Mouse (Mus musculus) bone marrow macrophage, adult 2 months (primary cell): ENCODE results near the gene Galt. TPM values are rescaled to one million over a fixed set of nuclear protein-coding genes. Genes with fewer than 3 reads are reported as not detected.
"Not testable (repeated sequence)": the region's sequence is repeated elsewhere in the genome, so short reads cannot be mapped to it uniquely, and the experiment has no call there.

Experiments used
- H3K27ac ChIP-seq: 2 replicates; pipeline ENCODE4 v1.5.1; 2012; ENCODE audit warnings: low read depth, low read length; ENCODE audit not compliant: insufficient read depth
- H3K4me1 ChIP-seq: 2 replicates; pipeline ENCODE4 v1.6.1; 2012; ENCODE audit warnings: low read length; ENCODE audit not compliant: control insufficient read depth, insufficient read depth
- H3K4me3 ChIP-seq: 2 replicates; pipeline ENCODE4 v1.5.1; 2012; ENCODE audit warnings: mild to moderate bottlenecking, low read length, moderate library complexity; ENCODE audit not compliant: insufficient read depth
- polyA plus RNA-seq: library from polyadenylated mRNA; stranded (reverse); fragments of >200 nt; gene quantifications from 2 replicates; pipeline ENCODE4 v1.2.4, GENCODE M21; 2012; ENCODE audit not compliant: missing spikeins, insufficient read depth, insufficient read length

Gene Galt
- polyA plus RNA-seq, 1 experiment: 30.4 TPM

GRCm38 (mm10) chr4:41781271-41781670 is 26.2 kb downstream of the Galt start:
- H3K4me3 ChIP-seq, H3K4me1 ChIP-seq, H3K27ac ChIP-seq: not testable (repeated sequence)

GRCm38 (mm10) chr4:41781748-41782485 is 26.9 kb downstream of the Galt start:
- H3K27ac ChIP-seq, H3K4me1 ChIP-seq, H3K4me3 ChIP-seq: not testable (repeated sequence)

GRCm38 (mm10) chr4:41782711-41783110 is 27.7 kb downstream of the Galt start:
- H3K4me3 ChIP-seq, H3K4me1 ChIP-seq, H3K27ac ChIP-seq: not testable (repeated sequence)

- H3K27ac ChIP-seq, H3K4me3 ChIP-seq, H3K4me1 ChIP-seq: not testable (repeated sequence)
Measured at GRCm38 (mm10) chr4:41783197-41783596, 28.2 kb downstream of the Galt start.

Other genes with a start within 250 kb of the Galt start
- gene 1110017D15Rik, start 237.9 kb upstream of the Galt start, polyA plus RNA-seq: 4.6 TPM in 1 of 2 replicates, not detected in the other
- gene Fam219a, start 185.7 kb upstream of the Galt start, polyA plus RNA-seq: 35.2 and 35.6 TPM in 2 replicates
- not detected in 2 replicates for gene Dnaic1, start 185.5 kb upstream of the Galt start, polyA plus RNA-seq
- gene Enho, start 114.9 kb upstream of the Galt start, polyA plus RNA-seq: 1.0 and 1.5 TPM in 2 replicates
- not detected in 2 replicates for gene Cntfr, start 58.1 kb upstream of the Galt start, polyA plus RNA-seq
- gene Il11ra1, start 55.2 kb upstream of the Galt start, polyA plus RNA-seq: 36.8 and 43.2 TPM in 2 replicates
- gene Rpp25l, start 41.7 kb upstream of the Galt start, polyA plus RNA-seq: 19.1 and 20.0 TPM in 2 replicates
- 75.2 and 75.7 TPM in 2 replicates for gene Dctn3, start 32.1 kb upstream of the Galt start, polyA plus RNA-seq
- gene Arid3c, start 24.1 kb upstream of the Galt start, polyA plus RNA-seq: not detected in 2 replicates
- gene Sigmar1, start 929 bp downstream of the Galt start, polyA plus RNA-seq: 52.7 and 60.0 TPM in 2 replicates
- gene Ccl27a, start 19.0 kb downstream of the Galt start, polyA plus RNA-seq: 13.3 and 15.4 TPM in 2 replicates
- not detected in 2 replicates for gene Gm21541, start 148.4 kb downstream of the Galt start, polyA plus RNA-seq
- gene Gm20878, start 186.3 kb downstream of the Galt start, polyA plus RNA-seq: 2.0 and 2.8 TPM in 2 replicates
- gene Fam205a4, start 210.8 kb downstream of the Galt start, polyA plus RNA-seq: not detected in 2 replicates